Mouse (Mus musculus) forebrain, embryonic 16.5 days (tissue): ENCODE data around the gene Kng1. TPM values are rescaled to one million over a fixed set of nuclear protein-coding genes. Genes with fewer than 3 reads are reported as not detected.
A peak's percentile ranks its signal among the peaks of the same experiment; 100 is the strongest.

Source experiments
- ATAC-seq: fragments of 200-750 bp; cut with Nextera tagmentation; 2 replicates; pipeline ENCODE4 v1.8.0; 2017; ENCODE audit warnings: mild to moderate bottlenecking, moderate library complexity
- H3K27ac ChIP-seq: fragments of 300-500 bp; sonication (generic); 2 replicates; pipeline ENCODE4 v1.5.1; 2014; ENCODE audit warnings: low read length, control low read depth
- H3K27me3 ChIP-seq: fragments of 300-500 bp; sonication (generic); replicated peaks from 2 replicates; pipeline ENCODE4 v1.6.1; 2014; ENCODE audit warnings: low read length; ENCODE audit not compliant: control insufficient read depth, insufficient read depth
- H3K36me3 ChIP-seq: fragments of 300-500 bp; sonication (generic); 2 replicates; pipeline ENCODE4 v1.6.1; 2014; ENCODE audit not compliant: control insufficient read depth, insufficient read depth
- H3K4me1 ChIP-seq: fragments of 300-500 bp; sonication (generic); replicated peaks from 2 replicates; pipeline ENCODE4 v1.6.1; 2014; ENCODE audit warnings: low read length; ENCODE audit not compliant: control insufficient read depth, insufficient read depth
- H3K4me2 ChIP-seq: fragments of 300-500 bp; sonication (generic); 2 replicates; pipeline ENCODE4 v1.6.1; 2014; ENCODE audit warnings: mild to moderate bottlenecking, low read length, control low read depth
- H3K4me3 ChIP-seq: fragments of 300-500 bp; sonication (generic); replicated peaks from 2 replicates; pipeline ENCODE4 v1.5.1; 2014; ENCODE audit warnings: mild to moderate bottlenecking, low read length, control low read depth
- H3K9ac ChIP-seq: fragments of 300-500 bp; sonication (generic); replicated peaks from 2 replicates; pipeline ENCODE4 v1.6.1; 2014; ENCODE audit warnings: low read depth, low read length, control low read depth
- H3K9me3 ChIP-seq: fragments of 300-500 bp; sonication (generic); 2 replicates; pipeline ENCODE4 v1.6.1; 2016; ENCODE audit warnings: low read length; ENCODE audit not compliant: control insufficient read depth
- WGBS: fragments of 180-500 bp; shearing (Covaris S2); extraction: QIAGEN DNeasy Blood & Tissue Kit; methylation state at CpG from one replicate; pipeline ENCODE4 v1.1.7; 2014; 5-methylcytosine and 5-hydroxymethylcytosine counted together
- polyA plus RNA-seq: library from polyadenylated mRNA; unstranded; fragments of >200 nt; fragmentation: Nextera tagmentation; extraction: Ambion mirVana; gene quantifications from 2 replicates; pipeline ENCODE4 v1.2.1, GENCODE M21; 2015

Kng1 gene
- polyA plus RNA-seq, 1 experiment from 2014 or later: not detected

DNA sequence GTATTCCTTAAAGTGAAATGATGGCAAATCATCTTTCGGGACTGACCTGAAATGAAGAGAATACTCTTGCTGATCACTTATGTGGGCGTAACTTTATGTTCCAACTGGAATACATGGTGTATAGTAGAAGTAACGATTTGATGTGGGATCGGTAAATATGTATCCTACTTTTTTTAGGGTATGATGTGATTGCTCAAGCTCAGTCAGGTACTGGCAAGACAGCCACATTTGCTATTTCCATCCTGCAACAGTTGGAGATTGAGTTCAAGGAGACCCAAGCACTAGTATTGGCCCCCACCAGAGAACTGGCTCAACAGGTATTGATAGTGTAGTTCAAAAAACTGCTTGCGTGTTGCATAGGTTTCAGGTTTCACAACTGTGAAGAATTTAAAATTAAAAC, 51.3 kb downstream of the Kng1 start:
- Histone ChIP-seq H3K27me3 (no peaks in the 10 kb centered on the region), H3K4me1 (peaks cover 34% of the 10 kb centered on the region), H3K36me3 (peaks cover 30% of the 10 kb centered on the region), H3K4me2 (peak overlapping the region; percentile 90), H3K9ac (peak overlapping the region; percentile 100), H3K27ac (no peak overlapping the region), H3K9me3 (no peaks in the 10 kb centered on the region), H3K4me3 (peak overlapping the region; percentile 100)
- WGBS: 4% methylated on average over 5 of the region's 5 CpGs
- no peak for ATAC-seq

DNA sequence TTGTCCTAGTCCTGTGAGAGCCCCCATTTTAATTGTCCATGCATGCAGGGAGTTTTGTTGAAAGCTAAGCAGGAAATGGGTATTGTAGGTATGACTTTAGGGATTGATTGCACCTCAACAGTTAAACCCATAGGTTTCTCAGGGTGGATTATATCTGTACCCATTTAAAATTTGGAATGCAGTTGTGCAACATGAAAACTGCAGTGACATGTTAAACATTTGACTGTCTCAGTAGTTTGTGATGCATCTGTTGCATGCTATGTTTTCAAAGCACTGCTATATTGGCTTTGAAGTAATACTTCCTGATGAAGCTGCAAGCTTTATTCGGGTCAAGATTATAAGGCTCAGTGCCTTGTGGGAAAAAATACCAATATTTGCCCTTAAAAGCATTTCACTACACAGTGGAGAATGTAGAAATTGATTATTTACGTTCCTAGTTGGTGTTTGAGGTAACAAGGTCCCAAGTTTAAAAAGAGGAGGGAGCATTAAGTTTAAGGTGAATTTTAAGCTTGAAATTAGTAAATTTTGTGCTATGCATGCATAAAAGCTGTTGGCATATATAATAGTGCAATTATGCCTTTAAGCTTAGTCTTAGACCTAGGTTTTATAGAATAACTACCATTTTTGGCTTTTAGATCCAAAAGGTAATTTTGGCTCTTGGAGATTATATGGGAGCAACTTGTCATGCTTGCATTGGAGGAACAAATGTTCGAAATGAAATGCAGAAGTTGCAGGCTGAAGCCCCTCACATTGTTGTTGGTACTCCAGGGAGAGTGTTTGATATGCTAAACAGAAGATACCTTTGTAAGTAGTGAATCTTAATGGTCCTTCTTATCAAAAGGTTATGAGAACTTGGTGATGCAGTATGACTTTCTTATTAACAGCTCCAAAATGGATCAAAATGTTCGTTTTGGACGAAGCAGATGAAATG, 52.0 kb downstream of the Kng1 start:
- Histone ChIP-seq H3K36me3 (peaks cover 36% of the 10 kb centered on the region), H3K27ac (no peak overlapping the region), H3K9ac (peak overlapping the region; percentile 100), H3K4me1 (peaks cover 34% of the 10 kb centered on the region), H3K9me3 (no peaks in the 10 kb centered on the region), H3K4me3 (peak overlapping the region; percentile 100), H3K27me3 (no peaks in the 10 kb centered on the region), H3K4me2 (peak overlapping the region; percentile 90)
- ATAC-seq: no peak
- 55% methylated on average over 5 of the region's 5 CpGs for whole genome bisulfite sequencing

DNA sequence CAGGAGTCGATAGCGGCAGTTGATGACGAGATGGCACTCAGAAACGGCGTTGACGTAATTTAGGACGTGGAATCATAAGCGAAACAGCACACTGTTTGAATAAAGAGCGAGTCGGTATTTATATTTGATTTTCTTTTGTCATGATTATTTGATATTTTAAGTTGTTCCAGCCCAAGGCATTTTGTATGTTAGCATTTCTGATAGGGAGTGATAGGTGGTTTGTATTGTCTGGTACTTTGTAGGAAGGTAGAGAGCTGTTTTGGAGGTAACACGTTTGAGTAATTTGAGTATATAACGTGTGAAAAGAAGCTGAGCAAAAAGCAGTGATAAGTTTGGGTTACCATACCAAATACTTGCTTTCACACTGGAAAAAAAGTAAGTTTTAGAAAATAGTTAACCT, 54.7 kb downstream of the Kng1 start:
- Histone ChIP-seq H3K4me2 (no peak overlapping the region), H3K36me3 (peaks cover 44% of the 10 kb centered on the region), H3K27ac (no peak overlapping the region), H3K4me3 (no peak overlapping the region), H3K9me3 (no peaks in the 10 kb centered on the region), H3K4me1 (peaks cover 34% of the 10 kb centered on the region), H3K9ac (no peak overlapping the region), H3K27me3 (no peaks in the 10 kb centered on the region)
- 81% methylated on average over 12 of the region's 12 CpGs for WGBS
- ATAC-seq: no peak

DNA sequence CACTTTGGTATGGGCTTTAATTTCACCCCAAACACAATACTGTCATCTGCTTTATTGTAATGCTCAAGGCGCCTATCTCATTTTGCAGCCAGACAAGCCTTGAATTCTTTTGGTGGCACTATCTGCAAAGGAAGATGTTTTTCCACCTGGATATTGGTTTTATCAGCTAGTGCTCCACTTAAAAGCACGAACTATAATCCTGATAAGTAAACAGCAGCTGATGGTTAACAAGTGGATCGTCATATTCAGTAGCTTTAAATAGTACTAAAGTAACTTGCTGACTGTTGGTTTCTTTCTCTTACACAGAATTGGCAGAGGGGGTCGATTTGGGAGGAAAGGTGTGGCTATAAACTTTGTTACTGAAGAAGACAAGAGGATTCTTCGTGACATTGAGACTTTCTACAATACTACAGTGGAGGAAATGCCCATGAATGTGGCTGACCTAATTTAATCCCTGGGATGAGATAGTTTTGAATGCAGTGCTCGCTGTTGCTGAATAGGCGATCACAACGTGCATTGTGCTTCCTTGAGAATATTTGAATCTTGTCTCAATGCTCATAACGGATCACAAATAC, 55.3 kb downstream of the Kng1 start:
- Histone ChIP-seq H3K27me3 (no peaks in the 10 kb centered on the region), H3K27ac (no peak overlapping the region), H3K9me3 (no peaks in the 10 kb centered on the region), H3K4me2 (no peak overlapping the region), H3K9ac (no peak overlapping the region), H3K4me3 (no peak overlapping the region), H3K4me1 (peaks cover 34% of the 10 kb centered on the region), H3K36me3 (peaks cover 44% of the 10 kb centered on the region)
- 48% methylated on average over 9 of the region's 9 CpGs for WGBS
- no peak for ATAC-seq

DNA sequence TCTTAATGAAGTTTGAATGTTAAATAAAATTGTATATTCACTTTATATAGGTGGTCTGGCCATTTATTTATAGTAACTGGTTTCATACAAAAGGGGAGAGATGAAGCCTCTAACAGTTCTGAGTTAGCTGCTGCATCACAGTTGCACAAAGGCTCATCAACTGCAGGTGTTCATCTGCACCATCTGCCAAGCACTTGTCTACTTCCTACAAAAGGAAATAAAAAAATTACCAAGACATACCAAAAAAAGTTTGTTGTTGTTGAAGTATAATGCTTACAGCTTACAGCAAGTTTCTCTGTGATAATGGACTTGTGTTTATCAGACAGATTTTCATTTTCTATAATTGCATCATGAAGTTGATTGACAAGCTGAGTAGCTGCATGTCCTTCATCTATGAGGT, 56.2 kb downstream of the Kng1 start:
- Histone ChIP-seq H3K4me2 (no peak overlapping the region), H3K27ac (no peak overlapping the region), H3K27me3 (no peaks in the 10 kb centered on the region)

DNA sequence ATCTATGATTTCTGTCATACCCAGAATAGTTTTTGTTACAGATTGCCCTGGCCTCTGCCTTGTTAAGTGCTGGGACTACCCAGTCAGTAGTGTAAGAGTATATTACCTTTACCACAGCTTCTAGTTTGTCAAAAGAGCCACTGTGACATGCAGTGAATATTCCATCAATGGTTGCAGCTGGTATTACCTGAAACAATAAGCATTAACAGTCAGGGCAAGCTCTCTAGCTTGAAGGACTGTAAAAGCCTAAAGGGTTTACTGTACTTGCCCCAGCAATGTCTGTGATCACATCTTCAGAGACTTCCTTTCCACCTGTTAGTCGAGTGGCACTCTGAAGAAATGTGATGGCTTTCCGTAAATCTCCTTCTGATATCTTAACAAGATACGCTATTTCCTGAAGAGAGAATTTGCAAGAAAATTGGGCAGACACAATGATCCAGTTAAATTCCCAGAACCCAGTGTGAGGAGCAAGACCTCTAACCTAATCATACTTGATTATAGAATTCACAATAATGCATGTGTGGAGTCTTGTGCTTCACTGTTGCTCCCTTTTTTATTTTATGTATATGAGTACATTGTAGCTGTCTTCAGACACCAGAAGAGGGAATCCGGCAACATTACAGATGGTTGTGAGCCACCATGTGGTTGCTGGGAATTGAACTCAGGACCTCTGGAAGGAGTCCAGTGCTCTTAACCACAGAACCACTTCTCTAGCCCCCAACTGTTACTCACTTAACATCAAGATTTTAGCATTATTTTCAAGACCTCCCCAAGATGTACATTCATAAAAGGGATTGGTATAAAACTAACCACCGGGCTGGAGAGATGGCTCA, 56.9 kb downstream of the Kng1 start:
- 66% methylated on average over 5 of the region's 5 CpGs for WGBS
- H3K27ac ChIP-seq: no peak overlapping the region
- H3K4me2 ChIP-seq: no peak overlapping the region
- 0 out of 2 replicates have a peak, but pooled peaks have one; percentile 32 for ATAC-seq
- no peak overlapping the region for H3K9ac ChIP-seq
- no peak overlapping the region for H3K4me3 ChIP-seq
- peaks cover 26% of the 10 kb centered on the region for H3K4me1 ChIP-seq
- no peaks in the 10 kb centered on the region for H3K9me3 ChIP-seq
- H3K36me3 ChIP-seq: peaks cover 40% of the 10 kb centered on the region
- no peaks in the 10 kb centered on the region for H3K27me3 ChIP-seq

More for the DNA sequence above, 56.2 kb downstream of the Kng1 start:
- peaks cover 32% of the 10 kb centered on the region for H3K4me1 ChIP-seq
- H3K9me3 ChIP-seq: no peaks in the 10 kb centered on the region
- peaks cover 44% of the 10 kb centered on the region for H3K36me3 ChIP-seq
- no peak overlapping the region for H3K9ac ChIP-seq
- ATAC-seq: no peak
- no peak overlapping the region for H3K4me3 ChIP-seq

DNA sequence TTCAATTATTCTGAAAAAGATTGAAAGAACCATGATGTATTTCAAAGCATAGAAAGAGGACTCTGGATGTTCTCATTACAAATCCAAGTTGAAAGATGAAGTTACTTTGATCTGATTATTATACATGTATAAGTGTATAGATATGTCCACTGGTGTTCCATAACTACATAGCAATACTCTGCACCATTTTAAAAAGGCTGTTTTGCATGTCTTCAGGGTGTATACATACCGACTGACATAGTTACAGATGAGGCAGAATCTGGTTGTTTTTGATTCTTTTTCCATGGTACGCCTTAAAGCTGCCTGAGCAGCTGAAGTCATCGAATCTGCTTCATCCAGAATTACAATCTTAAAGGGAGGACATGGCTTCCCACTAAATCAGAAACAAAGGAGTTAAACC, 57.8 kb downstream of the Kng1 start:
- peaks cover 36% of the 10 kb centered on the region for H3K36me3 ChIP-seq
- H3K4me3 ChIP-seq: no peak overlapping the region
- no peaks in the 10 kb centered on the region for H3K9me3 ChIP-seq
- ATAC-seq: no peak
- H3K27me3 ChIP-seq: no peaks in the 10 kb centered on the region
- H3K9ac ChIP-seq: no peak overlapping the region
- WGBS: 86% methylated on average over 3 of the region's 3 CpGs
- H3K4me1 ChIP-seq: peaks cover 18% of the 10 kb centered on the region
- no peak overlapping the region for H3K27ac ChIP-seq
- no peak overlapping the region for H3K4me2 ChIP-seq

DNA sequence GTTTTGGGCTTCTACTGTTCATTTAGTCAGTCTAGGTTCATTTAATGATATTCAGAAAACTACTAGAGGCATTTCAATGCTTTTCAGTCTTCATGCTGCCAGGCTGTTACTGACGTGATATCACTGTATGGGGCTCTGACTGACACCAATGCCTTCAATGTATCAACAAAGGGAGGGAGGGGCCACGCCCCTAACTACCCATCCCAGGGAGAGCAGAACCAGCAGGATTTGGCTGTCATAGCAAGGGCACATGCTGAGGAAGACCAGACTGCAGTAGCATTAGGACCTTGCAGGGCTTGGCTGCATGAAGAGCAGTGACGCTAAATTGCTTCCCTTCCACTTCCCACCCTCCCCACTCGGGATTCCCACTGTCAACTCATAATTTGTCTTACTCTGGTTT, 59.5 kb downstream of the Kng1 start:
- ATAC-seq: no peak
- peaks cover 26% of the 10 kb centered on the region for H3K36me3 ChIP-seq
- no peak overlapping the region for H3K27ac ChIP-seq
- no peaks in the 10 kb centered on the region for H3K27me3 ChIP-seq
- no peak overlapping the region for H3K9ac ChIP-seq
- no peak overlapping the region for H3K4me3 ChIP-seq
- peaks cover 6% of the 10 kb centered on the region for H3K4me1 ChIP-seq
- no peak overlapping the region for H3K4me2 ChIP-seq
- 64% methylated on average over 4 of the region's 4 CpGs for WGBS
- H3K9me3 ChIP-seq: no peaks in the 10 kb centered on the region

DNA sequence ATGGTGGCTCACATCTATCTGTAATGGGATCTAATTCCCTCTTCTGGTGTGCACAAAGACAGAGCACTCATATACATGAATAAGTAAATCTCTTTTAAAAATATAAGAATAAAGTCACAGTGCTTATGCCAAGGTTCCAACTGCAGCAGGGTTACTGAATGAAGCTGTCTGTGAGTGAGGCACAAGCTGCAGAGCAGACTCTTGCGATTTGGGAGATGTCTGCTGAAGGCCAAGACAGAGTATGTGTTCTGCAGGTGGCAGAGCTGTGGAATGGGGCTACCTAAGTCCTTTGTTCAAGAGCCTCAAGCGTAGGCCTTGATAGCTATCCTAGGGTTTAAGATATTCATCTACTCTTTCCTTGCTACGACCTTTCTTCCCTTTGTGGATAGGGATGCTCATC, 64.8 kb downstream of the Kng1 start:
- Histone ChIP-seq H3K9ac (no peak overlapping the region), H3K4me1 (peaks cover 6% of the 10 kb centered on the region), H3K36me3 (peaks cover 2% of the 10 kb centered on the region; the same call in 1 of the 2 replicates), H3K4me3 (no peak overlapping the region), H3K9me3 (no peaks in the 10 kb centered on the region), H3K4me2 (no peak overlapping the region), H3K27me3 (no peaks in the 10 kb centered on the region), H3K27ac (no peak overlapping the region)
- ATAC-seq: no peak
- 87% methylated on average over 3 of the region's 3 CpGs for WGBS
